Mouse (Mus musculus): ENCODE data around the gene Robo1.

The Robo1 gene

DNA sequence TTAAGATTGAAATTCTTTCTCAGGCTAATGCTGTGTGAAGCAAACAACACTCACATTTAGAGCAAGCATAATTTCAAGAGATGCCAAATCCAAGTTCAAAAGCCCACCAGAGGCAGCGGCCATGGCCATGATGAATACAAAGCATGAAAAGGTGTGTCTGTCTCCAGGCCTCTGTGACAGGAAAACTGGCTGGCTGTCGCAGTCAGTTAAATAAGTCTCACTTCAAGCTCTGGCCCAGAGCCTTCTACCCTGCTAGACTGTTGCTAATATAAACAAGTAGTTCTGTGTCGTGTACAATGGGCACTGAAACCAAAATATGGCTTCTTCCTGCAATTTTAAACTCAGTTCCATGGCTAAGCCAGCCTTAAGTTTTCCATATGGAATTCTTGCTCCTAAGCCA, 629.1 kb downstream of the Robo1 start:
- DNase-seq (ENCODE audit: low spot score), result no peak

- DNase-seq (ENCODE audit: low spot score), result no peak
Observed at GRCm38 (mm10) chr16:72939862-72940261, 631.8 kb downstream of the Robo1 start.

GRCm38 (mm10) chr16:72940786-72941185, 632.7 kb downstream of the Robo1 start:
- DNase-seq (ENCODE audit: low spot score), result no peak

DNA sequence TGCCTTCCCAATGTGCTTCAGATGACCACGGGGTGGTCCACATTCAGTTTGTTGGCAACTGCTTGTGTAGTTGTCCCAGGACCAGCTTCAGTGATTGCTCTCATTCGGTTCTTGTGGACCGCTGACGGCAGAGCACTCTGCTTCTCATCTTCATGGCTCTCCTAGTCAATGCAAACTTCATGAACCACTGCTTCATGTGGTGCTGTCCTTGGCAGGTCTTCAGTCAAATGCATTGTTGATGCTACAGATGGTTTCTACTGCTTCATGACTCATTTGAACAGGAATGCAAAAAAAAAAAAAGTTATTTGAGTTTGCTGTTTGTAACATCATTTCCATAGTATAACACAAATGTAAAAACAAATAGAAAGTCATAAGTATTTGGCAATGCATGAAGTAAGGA, 636.3 kb downstream of the Robo1 start:
- no peak for DNase-seq (ENCODE audit: low spot score)

DNA sequence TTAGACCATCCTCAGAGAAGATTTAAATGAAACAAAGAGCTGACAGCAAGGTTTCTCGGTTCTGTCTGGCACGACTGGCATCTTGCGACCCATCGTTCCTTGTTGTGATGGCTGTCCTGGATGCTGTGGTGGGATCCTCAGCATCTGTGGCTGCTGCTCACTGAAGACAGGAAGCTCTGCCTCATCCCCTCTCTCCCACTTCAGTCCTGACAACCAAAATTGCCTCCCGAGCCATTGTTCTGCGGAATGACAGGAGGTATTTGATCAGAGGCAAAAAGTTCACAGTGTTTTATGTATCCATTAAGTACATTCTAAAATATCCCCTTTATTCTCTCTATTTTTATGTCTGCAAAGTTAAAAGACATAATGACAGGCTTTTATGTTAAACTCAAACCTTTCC, 643.9 kb downstream of the Robo1 start:
- no peak for DNase-seq (ENCODE audit: low spot score)

- DNase-seq (ENCODE audit: low spot score), result no peak
Observed at GRCm38 (mm10) chr16:72959018-72959702, 651.1 kb downstream of the Robo1 start.

GRCm38 (mm10) chr16:72959823-72960222, 651.7 kb downstream of the Robo1 start:
- DNase-seq (ENCODE audit: low spot score), result no peak

- DNase-seq (ENCODE audit: low spot score), result no peak
Observed at GRCm38 (mm10) chr16:72963782-72964181, 655.7 kb downstream of the Robo1 start.

GRCm38 (mm10) chr16:72967509-72967908, 659.4 kb downstream of the Robo1 start:
- no peak for DNase-seq (ENCODE audit: low spot score)

DNA sequence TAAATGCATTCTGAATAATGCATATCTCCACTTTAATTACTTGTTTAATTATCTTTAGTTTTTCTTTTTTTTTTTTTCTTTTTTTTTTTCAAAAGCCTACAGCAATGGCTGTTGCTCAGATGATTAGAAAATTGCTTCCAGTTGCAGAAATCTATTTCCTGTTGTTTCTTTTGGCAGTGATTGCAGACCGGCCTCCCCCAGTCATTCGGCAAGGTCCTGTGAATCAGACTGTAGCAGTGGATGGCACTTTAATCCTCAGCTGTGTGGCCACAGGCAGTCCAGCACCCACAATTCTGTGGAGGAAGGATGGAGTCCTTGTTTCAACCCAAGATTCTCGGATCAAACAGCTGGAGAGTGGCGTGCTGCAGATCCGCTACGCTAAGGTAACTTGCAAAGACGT, 661.9 kb downstream of the Robo1 start:
- DNase-seq (ENCODE audit: low spot score), result no peak

- no peak for DNase-seq (ENCODE audit: low spot score)
Observed at GRCm38 (mm10) chr16:72973685-72974084, 665.6 kb downstream of the Robo1 start.

GRCm38 (mm10) chr16:72974681-72975080, 666.6 kb downstream of the Robo1 start:
- no peak for DNase-seq (ENCODE audit: low spot score)

GRCm38 (mm10) chr16:72976849-72977576, 668.9 kb downstream of the Robo1 start:
- no peak for DNase-seq (ENCODE audit: low spot score)

- DNase-seq (ENCODE audit: low spot score), result peak; percentile 68
Observed at GRCm38 (mm10) chr16:72979407-72980219, 671.5 kb downstream of the Robo1 start.

- no peak for DNase-seq (ENCODE audit: low spot score)
Observed at GRCm38 (mm10) chr16:72990376-72991167, 682.5 kb downstream of the Robo1 start.

- no peak for DNase-seq (ENCODE audit: low spot score)
Observed at GRCm38 (mm10) chr16:72993189-72993588, 685.1 kb downstream of the Robo1 start.

DNA sequence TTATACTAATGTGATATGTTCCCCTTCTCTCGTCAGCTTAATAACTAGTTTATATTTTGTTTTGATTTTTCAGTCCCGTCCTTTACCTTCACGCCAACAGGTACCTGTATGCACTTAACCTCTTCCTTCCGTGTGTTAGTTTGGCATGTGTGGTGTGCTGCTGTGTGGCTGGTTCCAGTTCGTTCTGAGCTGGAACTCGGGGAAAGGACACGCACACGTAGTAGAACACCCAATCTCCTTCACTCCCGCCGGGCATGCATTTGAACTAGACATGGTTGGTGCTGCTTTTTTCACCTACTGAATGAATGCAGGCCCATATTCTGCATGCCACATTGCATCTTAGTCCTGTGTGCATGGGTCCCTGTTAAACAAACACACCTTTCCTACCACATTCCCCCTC, 685.5 kb downstream of the Robo1 start:
- DNase-seq (ENCODE audit: low spot score), result no peak

DNA sequence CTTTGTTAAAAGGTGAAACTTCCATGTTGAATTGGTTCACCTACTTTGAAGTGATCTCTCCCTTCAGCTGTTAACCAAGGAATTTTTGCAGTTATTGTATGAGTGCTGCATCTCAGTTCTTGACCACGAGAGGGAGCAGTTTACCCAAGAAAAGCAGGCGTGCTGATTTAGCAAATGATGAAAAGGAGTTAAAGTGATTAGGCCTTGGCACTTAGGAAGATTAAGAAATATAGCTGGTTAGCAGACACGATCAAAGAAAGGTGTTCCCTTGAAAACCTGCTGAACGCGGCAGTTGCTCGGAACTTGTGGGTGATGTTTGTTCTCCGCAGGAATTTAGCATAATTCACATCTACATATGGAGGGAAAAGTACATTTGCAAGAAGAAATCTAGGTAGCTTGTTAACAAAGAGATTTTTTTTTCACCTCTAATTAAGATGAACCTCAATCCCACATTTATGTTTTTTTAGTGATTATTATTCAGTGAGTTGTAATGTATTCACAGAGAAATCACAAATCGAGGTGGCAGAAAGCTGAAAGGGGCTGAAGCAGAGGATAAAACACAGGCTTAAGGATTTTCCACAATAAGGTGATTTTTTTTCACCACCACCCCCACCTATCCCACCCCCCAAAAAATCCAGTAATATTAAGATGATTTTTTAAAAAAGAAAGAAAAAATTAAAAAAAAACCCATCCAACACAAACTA, 687.3 kb downstream of the Robo1 start:
- peak; percentile 38 for DNase-seq (ENCODE audit: low spot score)

DNA sequence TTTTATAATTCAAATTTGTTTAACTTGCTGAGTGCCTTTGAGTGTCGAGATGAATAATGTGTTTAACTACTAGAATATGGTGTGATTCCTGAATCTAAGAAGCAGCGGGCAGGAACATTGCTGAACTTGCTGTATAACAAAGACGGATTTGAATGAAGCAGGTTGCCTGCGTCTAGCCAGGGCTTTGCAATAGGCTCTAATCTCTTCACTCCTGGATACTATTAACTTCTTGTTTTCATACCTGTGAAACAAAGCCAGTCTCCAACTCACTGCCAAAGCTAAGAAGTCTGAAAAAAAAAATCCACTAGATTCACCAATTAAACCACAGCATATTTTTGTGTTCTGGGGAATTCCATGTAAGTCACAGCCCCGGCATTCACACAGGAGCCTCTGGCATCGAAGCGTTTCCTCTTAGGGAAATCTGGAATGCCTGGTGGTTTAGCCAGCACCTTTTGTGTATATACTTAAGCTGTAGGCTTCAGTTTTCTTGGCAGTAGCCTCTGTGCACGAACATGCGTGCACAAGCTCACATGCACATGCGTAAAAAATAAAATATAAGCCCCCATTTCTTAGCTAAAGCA, 687.9 kb downstream of the Robo1 start:
- no peak for DNase-seq (ENCODE audit: low spot score)

DNA sequence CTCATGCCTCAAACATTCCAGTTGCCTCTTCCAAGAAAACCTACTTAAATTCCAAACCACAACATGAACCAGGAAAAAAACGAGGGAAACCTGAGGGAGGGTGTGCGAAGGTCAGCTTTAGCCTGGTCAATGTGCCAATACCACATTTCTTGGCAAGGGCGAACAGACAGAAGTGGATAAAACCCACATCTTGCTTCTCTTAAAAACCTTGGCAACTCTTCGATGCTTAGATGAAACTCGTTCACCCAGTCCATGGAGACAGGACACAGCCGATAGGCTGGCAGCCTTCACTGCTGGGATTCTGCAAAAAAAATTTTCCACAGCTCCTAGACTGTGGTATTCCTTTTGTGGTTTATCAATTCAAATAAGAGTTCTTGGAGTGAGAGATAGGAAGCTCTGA, 690.6 kb downstream of the Robo1 start:
- DNase-seq (ENCODE audit: low spot score), result peak; percentile 6

DNA sequence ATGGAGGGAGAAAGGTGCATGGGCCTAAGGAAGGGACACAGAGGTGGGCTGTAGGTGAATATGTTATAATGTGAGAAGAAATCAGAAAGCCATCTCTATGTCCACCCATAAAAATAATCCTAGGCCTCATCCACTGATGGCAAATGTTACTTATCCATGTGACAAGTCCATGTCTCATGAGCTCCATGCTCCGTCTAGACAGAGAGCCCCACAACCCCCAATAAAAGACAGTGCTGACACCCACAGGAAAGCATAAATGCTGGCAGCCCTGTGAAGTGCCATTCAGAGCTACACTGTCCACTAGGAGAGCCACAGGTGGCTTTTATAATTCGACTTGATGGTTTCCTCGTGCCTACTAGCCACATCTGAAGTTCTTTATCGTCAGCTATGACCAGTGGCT, 694.6 kb downstream of the Robo1 start:
- no peak for DNase-seq (ENCODE audit: low spot score)
